In the genomic region with DNA sequence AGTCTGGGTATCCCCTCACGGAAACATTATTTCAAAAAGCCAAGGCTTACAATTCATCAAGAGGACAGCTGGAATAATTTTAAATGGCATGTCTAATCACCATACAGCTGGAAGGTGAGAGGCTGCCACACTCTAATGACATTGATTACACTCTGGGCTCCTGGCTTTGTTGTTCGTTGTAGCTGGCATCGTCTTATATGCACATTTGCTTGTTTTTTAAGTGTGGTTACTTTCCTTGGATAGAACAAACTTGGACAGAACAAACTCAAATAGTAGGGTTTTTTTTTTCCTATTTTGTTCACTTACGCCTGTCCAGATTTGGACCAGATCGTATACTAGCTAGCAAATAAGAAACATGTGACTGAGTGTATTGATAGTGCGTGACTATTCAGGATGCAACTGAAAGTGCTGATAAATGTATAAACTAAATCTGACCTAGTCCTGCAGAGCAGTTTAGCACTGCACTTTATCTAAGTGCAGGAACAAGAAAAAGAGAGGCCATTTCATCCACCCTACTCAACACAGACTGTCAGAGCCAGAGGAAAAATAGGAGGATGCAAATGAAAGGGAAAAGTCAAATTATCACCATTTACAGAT, we compare ENCODE assay signal across 16 mouse cellular contexts. TPM values are rescaled to one million over a fixed set of nuclear protein-coding genes. Genes with fewer than 3 reads are reported as not detected.
DNase-seq lines count a peak whose midpoint lies in the region; ATAC-seq and TF ChIP-seq lines count a peak whose summit lies in the region.
"Had no signal": no experiment of that assay in that cellular context is flagged by ENCODE, and none has a peak within 500 bp of the region (broad histone marks: within the 10 kb centered on the region; RNA-seq: fewer than 3 reads in every experiment).

No protein-coding gene starts in this region.

- H3K4me2 ChIP-seq in midbrain, embryonic 12.5 days (replicated peaks), result peak overlapping the region; percentile 41
- H3K4me2 ChIP-seq: liver, embryonic 15.5 days had no signal

- no peak overlapping the region for H3K9ac ChIP-seq in midbrain, embryonic 12.5 days (replicated peaks)
- H3K9ac ChIP-seq: liver, embryonic 15.5 days had no signal

- WGBS in hindbrain, embryonic 10.5 days, result 28% methylated on average over 6 of the region's 6 CpGs
- 14% methylated on average over 6 of the region's 6 CpGs for WGBS in midbrain, embryonic 12.5 days

- peaks cover 35% of the 10 kb centered on the region for H3K4me1 ChIP-seq in hindbrain, embryonic 10.5 days (replicated peaks)
- H3K4me1 ChIP-seq in midbrain, embryonic 12.5 days, result peaks cover 27% of the 10 kb centered on the region
- H3K4me1 ChIP-seq: liver, embryonic 15.5 days had no signal

- no peak for DNase-seq in layer of hippocampus, adult 2 months (ENCODE audit: low spot score in 2 of 2)
- no peak for DNase-seq in layer of hippocampus, postnatal 25 days (ENCODE audit: extremely low spot score in 1 of 2, low spot score in 1 of 2)
- DNase-seq in hindbrain, embryonic 10.5 days (ENCODE audit: low spot score), result no peak
- no peak for DNase-seq in ovary, adult 18-20 months (ENCODE audit: low spot score)
- no peak for DNase-seq in adrenal gland, postnatal 36 days
- no peak for DNase-seq in kidney, postnatal 36 days
- no peak for DNase-seq in adrenal gland, adult 8-10 months
- DNase-seq: adrenal gland, postnatal 25 days; cerebellum, postnatal 36 days; lung, postnatal 36 days had no signal

- no peaks in the 10 kb centered on the region for H3K36me3 ChIP-seq in hindbrain, embryonic 10.5 days
- H3K36me3 ChIP-seq in midbrain, embryonic 12.5 days, result no peaks in the 10 kb centered on the region
- H3K36me3 ChIP-seq: liver, embryonic 15.5 days had no signal

- H3K27ac ChIP-seq in layer of hippocampus, adult 2 months, result peak overlapping the region; percentile 68; the same call in 1 of the 2 replicates
- peak overlapping the region; percentile 89 for H3K27ac ChIP-seq in hindbrain, embryonic 10.5 days
- peak overlapping the region; percentile 87 for H3K27ac ChIP-seq in midbrain, embryonic 12.5 days (replicated peaks)
- H3K27ac ChIP-seq: liver, embryonic 15.5 days had no signal

- peak; percentile 90 for ATAC-seq in midbrain, embryonic 12.5 days (ENCODE audit: low FRiP score, low read depth)
- ATAC-seq: intestine, postnatal 0 days had no signal

- no peak for TF ChIP-seq CTCF in layer of hippocampus, adult 2 months (conservative IDR thresholded peaks at IDR 0.05)

- H3K27me3 ChIP-seq in hindbrain, embryonic 10.5 days (ENCODE audit: insufficient read depth, poor library complexity, severe bottlenecking), result no peaks in the 10 kb centered on the region
- no peaks in the 10 kb centered on the region for H3K27me3 ChIP-seq in midbrain, embryonic 12.5 days
- H3K27me3 ChIP-seq: liver, embryonic 15.5 days had no signal

- peak overlapping the region; percentile 3; the same call in 1 of the 2 replicates for H3K4me3 ChIP-seq in layer of hippocampus, adult 2 months
- H3K4me3 ChIP-seq in hindbrain, embryonic 10.5 days, result no peak overlapping the region
- no peak overlapping the region for H3K4me3 ChIP-seq in midbrain, embryonic 12.5 days
- H3K4me3 ChIP-seq: liver, embryonic 15.5 days had no signal

- H3K9me3 ChIP-seq in hindbrain, embryonic 10.5 days, result no peaks in the 10 kb centered on the region
- no peaks in the 10 kb centered on the region for H3K9me3 ChIP-seq in midbrain, embryonic 12.5 days
- H3K9me3 ChIP-seq: liver, embryonic 15.5 days had no signal

RNA-seq across cellular contexts. Expression of gene Gm21962, which starts 12.6 kb away (rescaled TPM):
- not detected for total RNA-seq in layer of hippocampus, adult 2 months (2021)
- not detected for total RNA-seq in layer of hippocampus, postnatal 25 days (2021)
- polyA plus RNA-seq in hindbrain, embryonic 10.5 days (2016; fragmentation: Nextera tagmentation; extraction: Ambion mirVana), result not detected in 2 replicates
- polyA plus RNA-seq in midbrain, embryonic 12.5 days (2016; fragmentation: Nextera tagmentation; extraction: Ambion mirVana), result not detected in 2 replicates
- not detected for total RNA-seq in adrenal gland, postnatal 36 days (2021)
- total RNA-seq in adrenal gland, adult 8-10 months (2022), result not detected
- total RNA-seq: adrenal gland, postnatal 25 days; granulocyte monocyte progenitor cell, adult 5-6 weeks; left cerebral cortex, postnatal 36 days had no signal
- polyA plus RNA-seq: heart, embryonic 16.5 days; intestine, postnatal 0 days; liver, embryonic 15.5 days had no signal
